Mouse (Mus musculus): Measurements from ENCODE around the gene Med10.

Gene Med10

GRCm38 (mm10) chr13:69802095-69802494, at the start of gene Med10:
Med10 (plus strand) TSS chr13:69802395.
- DNase-seq (ENCODE audit: low read depth), result no peak

DNA sequence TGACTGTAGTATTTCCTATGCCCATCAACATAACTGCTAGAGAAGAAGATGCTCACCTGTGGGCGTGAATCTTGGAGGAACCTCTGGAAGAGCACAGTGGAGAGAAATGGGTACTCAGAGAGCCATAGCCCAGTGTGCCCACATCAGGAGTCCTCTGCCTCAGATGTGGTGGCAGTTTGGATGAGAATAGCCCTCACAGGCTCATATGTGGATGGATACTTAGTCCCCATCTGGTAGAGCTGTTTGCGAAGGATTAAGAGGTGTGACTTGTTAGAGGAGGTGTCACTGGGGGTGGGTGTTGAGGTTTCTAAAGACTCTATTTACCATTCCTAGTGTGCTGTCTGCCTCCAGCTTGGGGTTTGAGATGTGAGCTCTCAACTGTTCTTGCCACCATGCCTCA, 49.3 kb upstream of the Med10 start:
- no peak for DNase-seq (ENCODE audit: low read depth)

- DNase-seq (ENCODE audit: low read depth), result no peak
Observed at GRCm38 (mm10) chr13:69758979-69759378, 43.2 kb upstream of the Med10 start.

- no peak for DNase-seq (ENCODE audit: low read depth)
Observed at GRCm38 (mm10) chr13:69761393-69761792, 40.8 kb upstream of the Med10 start.

DNA sequence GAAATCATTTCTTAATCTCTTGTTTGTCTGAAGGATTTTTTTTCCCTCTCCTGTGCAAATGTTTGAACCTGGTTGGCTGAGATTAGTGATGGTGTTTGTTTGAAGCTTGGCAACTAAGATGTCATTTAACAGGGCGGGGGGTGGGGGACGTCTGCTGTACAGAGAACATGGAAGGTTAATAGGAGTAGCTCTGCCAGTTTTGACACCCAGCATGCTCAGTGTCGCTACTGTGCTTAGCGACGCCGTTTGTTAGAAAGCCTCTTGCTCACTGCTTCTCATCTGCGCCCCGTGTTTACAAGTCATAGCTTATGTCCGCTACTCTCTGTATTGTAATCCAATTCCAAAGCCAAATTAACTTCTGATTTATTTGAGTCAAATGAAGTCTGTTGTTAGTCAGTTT, 37.5 kb upstream of the Med10 start:
- no peak for DNase-seq (ENCODE audit: low read depth)

- no peak for DNase-seq (ENCODE audit: low read depth)
Observed at GRCm38 (mm10) chr13:69768152-69768551, 34.0 kb upstream of the Med10 start.

- no peak for DNase-seq (ENCODE audit: low read depth)
Observed at GRCm38 (mm10) chr13:69770538-69771456, 31.4 kb upstream of the Med10 start.

DNA sequence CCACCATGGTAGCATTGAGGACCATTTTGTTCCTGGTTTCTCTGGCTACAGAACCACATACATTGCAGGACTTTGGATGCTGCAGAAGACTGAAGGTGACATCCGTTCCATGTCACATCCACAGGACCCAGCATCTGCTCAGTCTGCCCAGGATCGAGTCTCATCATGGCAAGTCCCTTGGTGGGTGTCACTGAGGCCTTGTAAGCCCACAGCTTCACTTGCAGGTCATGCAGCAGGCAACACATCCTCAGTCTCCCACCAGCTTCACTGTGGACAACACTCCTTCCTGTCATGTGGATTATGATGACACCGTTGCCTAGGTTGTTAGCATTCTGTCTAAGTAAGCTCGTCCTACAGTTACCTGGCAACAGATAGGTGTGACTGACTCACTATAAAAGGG, 29.8 kb upstream of the Med10 start:
- no peak for DNase-seq (ENCODE audit: low read depth)

DNA sequence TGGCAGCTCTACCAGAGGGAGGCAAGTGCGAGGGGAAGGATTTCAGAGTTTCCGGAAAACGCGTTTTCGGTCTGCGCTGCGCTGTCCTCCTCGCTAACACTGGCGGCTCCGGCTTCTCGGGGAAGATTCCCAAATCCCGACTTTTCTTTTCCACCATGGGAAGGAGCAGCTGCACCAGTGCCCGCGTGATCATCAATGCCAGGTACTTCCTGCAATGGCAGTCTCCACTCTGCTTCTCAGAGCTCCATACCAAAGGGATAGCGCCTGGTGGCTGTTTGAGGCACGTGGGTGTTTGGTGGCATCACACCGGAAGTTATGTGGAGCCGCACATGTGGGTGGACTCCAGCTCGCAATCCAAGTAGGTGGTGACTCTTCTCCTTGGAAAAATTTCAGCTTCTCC, 24.0 kb upstream of the Med10 start:
- DNase-seq (ENCODE audit: low read depth), result no peak

DNA sequence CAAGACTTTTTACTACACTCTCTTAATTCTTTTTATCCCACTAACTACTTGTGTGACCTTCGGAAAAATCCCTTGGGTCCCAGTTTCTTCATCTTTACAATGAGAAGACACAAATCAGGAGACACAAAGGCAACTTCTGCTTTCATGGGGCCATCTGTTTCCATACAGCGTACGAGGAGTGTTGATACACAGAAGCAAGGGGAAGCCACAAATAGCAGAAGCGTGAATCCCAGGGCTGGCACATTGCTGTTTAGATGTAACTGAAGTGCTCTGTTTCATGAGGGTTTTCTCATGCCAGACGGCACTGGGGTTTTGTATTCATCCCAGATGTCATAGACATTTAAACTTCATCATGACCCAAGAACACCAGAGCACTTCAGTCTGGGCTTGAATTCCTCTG, 13.5 kb upstream of the Med10 start:
- DNase-seq (ENCODE audit: low read depth), result no peak

DNA sequence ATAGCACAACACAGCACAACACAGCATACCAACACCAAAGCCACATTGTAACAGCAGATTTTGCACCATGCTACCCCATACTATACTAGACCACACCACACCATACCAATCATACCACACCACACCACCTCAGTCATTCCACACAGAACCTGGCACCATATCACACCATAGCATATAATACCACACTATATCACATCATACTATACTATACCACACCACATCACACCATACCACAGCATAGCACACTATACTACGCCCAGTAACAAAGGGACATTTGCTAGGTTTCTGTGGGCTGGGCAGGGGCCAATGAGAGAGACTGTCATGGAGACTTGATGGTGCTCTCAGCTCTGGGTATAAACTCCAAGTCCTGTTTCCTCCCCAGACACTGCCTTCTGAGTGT, 10.4 kb upstream of the Med10 start:
- no peak for DNase-seq (ENCODE audit: low read depth)

- no peak for DNase-seq (ENCODE audit: low read depth)
Observed at GRCm38 (mm10) chr13:69792541-69793009, 9.6 kb upstream of the Med10 start.

DNA sequence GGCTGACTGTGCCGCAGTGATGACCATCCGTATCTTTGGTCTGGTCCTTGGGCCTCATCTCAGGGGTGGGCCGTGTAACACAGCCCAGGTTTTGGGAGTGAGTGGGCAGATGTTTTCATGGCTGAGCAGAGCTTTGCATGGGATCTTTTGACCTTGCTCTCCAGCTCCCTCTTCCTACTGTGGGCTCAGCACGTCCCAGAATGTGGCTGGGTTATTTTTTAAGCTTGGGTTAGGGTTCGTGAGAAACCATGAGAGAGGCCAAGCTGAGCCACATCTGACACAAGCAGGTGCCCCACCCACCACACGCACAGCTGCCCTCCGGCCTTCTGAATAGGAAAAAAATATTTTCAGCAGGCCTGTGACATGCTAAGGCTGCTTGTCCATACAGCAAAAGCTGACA, 7.4 kb upstream of the Med10 start:
- DNase-seq (ENCODE audit: low read depth), result no peak

DNA sequence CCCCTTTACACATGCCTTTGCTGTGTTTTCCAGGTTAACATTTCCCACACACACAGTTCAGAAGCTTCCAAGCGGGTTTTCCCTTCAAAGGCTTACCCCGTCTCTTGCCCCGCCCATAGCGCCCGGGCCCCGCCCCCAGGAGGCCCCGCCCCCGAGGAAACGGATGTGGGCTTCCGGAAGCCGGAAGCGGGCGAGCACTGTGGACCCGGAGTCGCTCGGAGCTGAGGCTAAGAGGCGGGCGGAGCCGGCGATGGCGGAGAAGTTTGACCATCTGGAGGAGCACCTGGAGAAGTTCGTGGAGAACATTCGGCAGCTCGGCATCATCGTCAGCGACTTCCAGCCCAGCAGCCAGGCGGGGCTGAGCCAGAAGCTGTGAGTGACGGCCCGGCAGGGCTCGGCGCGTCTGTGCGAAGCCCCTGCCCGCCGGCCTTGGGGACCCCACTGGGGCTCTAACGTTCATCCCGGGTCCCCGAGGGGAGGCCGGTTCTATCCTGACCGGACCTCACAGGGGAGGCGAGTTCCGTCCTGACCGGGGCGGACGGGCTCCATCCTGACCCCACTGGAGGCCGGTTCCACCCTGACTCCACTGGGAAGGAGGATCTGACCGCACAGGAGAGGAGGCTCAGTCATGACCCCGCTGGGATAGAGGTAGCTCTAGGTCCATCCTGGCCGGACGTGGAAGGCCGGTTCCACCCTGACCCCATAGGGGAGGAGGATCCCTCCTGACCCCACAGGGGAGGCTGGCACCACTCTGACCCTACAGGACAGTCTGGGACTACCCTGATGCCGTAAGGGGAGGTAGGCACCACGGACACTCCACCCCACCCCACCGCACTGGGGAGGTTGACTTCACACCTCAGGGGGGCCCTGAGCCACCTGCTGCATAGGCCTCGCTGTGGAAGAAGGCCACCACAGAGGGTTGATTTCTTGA, 7.8 kb downstream of the Med10 start:
- DNase-seq (ENCODE audit: low read depth), result peak; percentile 92

DNA sequence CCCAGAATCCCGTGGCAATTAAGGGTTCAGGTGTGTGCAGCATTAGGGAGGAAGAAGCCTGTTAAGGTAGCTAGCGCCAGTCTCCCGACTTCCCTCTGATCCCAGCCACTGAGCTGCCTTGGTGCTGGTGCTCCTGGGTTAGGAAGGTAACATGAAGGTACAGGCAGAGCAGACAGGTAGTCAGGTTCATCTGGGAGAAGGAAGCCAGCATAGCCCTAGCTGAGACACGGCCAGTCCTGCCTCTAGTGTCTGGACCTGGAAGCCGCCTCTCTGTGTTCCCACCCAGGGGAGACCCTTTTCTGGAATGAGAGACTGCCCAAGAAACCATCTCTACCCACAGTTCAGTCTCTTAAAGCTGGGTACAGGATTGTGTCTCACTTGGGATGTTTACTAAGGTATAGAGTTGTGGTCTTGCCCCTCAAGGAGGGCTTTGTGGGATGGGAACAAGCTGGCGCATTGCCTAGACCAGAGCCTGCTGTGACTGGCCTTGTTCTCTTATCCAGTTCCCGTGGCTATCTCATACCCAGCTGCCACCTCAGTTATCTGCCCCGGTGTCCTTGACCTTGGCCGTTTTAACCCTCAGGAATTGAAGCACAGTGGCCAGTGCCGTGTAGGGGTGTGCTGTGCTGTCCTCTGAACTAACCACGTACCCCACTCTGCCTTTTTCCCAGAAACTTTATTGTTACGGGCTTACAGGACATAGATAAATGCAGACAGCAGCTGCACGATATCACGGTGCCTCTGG, 8.9 kb downstream of the Med10 start:
- DNase-seq (ENCODE audit: low read depth), result peak; percentile 16

DNA sequence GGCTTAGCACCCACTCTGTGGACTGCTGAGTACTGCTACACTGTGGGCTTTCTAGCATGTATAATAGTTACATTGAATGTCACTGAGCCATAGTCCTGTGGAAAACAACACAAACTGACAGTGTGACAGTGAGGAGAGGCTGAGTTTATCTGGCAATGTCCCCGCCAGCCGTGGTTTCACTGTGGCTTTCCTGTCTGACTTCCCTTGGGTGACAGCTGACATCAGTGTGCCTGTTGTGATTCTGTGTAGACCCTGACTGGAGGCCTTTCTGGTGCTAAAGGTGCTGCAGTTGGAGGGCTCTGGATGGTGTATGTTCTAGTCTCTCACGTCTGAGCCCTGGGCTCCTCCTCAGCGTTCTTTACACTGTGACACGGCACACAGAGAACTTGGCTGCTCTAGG, 11.7 kb downstream of the Med10 start:
- peak; percentile 21 for DNase-seq (ENCODE audit: low read depth)

GRCm38 (mm10) chr13:69818306-69818705, 16.1 kb downstream of the Med10 start:
- DNase-seq (ENCODE audit: low read depth), result no peak

DNA sequence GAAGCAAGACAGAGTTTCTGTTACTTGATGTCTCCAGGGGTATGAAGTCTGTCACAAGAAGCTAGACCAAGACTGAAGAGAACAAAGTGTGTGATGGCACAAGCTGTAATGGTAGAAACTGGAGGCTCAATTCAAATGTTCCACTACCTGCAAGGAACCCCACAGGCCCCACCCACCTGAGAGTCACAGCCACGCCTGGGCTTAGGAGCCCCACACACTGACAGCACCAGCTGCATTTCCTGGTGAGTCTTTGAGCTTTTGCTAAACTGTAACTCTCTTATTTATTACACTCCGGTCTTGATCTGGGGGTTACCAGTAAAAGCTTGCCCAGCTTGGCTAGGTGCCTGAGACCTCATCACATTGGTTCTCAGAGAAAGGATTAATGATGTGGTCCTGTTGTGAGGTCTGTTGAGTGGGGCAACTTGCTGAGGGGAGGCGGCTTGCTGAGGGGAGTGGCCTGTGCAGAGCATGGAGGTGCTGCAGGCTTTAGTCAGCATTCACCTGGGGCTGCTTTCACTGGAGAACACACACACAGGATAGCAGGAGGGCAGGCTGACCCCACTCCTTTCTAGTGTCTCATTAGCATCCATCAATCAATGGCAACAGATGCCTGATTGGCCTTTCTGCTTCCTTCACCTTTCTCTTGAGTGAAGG, 19.1 kb downstream of the Med10 start:
- DNase-seq (ENCODE audit: low read depth), result peak; percentile 18

GRCm38 (mm10) chr13:69823920-69824637, 21.9 kb downstream of the Med10 start:
- DNase-seq (ENCODE audit: low read depth), result no peak

GRCm38 (mm10) chr13:69825396-69826095, 23.4 kb downstream of the Med10 start:
- no peak for DNase-seq (ENCODE audit: low read depth)

Measured in induced T-regulatory cell, adult 2 months (primary cell).